Mouse (Mus musculus): ENCODE data around the gene Mllt3. TPM values are rescaled to one million over a fixed set of nuclear protein-coding genes. Genes with fewer than 3 reads are reported as not detected.

The Mllt3 gene
- polyA plus RNA-seq, 1 experiment from 2014 or later = 104 TPM

DNA sequence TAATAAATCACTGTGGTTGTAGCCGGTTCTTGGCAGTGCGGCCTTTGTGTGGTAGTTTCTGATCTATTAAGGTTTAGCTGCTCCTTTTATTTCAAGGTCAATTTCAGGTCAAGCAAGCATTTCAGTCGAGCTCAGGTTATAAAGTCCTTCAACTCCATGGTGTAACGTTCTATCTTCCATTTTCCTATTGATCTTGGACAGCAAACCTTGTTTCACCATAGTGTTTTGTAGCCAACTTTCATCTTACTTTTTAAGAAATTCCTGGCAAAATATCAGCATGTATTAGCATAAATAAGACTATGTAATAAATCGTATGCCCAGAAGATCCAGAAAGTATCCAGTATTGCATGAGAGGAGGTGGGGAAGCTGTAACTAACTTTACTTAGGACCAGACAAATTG, 240.7 kb downstream of the Mllt3 start:
- Histone ChIP-seq H3K27ac (replicated peaks; ENCODE audit: low read depth, low read length) (no peak overlapping the region), H3K4me1 (ENCODE audit: control insufficient read depth, insufficient read depth, low read length) (no peaks in the 10 kb centered on the region), H3K27me3 (ENCODE audit: control insufficient read depth, insufficient read depth, low read length) (no peaks in the 10 kb centered on the region), H3K9ac (replicated peaks; ENCODE audit: low read length) (no peak overlapping the region), H3K4me3 (replicated peaks; ENCODE audit: low read depth, low read length) (no peak overlapping the region), H3K9me3 (ENCODE audit: control insufficient read depth, low read length) (no peaks in the 10 kb centered on the region), H3K36me3 (ENCODE audit: control insufficient read depth, insufficient read depth, low read length) (peaks cover 32% of the 10 kb centered on the region), H3K4me2 (ENCODE audit: low read length) (no peak overlapping the region)
- WGBS = 53% methylated on average over 5 of the region's 5 CpGs
- no peak for DNase-seq
- no peak for ATAC-seq (ENCODE audit: low FRiP score, low TSS enrichment)

DNA sequence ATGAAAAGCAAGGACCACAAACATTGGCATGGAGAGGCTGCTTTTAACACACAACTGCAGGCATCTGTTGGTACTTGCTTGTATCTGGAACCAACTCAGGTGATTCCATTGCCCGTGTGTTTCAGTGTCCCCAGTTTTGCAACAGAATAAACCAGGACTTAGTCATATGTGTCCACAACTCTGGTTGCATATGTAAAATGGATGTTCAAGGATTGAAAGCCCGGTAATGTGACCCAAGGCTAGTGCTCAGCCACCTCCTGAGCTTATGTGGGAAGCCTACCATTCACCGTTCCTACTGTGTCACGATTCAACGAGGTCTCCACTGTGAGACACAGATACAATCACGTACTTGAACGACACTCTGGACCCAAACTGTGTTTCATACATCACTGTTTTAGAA, 243.7 kb downstream of the Mllt3 start:
- Histone ChIP-seq H3K4me3 (replicated peaks; ENCODE audit: low read depth, low read length) (no peak overlapping the region), H3K9ac (replicated peaks; ENCODE audit: low read length) (no peak overlapping the region), H3K27me3 (ENCODE audit: control insufficient read depth, insufficient read depth, low read length) (no peaks in the 10 kb centered on the region), H3K4me1 (ENCODE audit: control insufficient read depth, insufficient read depth, low read length) (peaks cover 7% of the 10 kb centered on the region; the same call in 1 of the 2 replicates), H3K36me3 (ENCODE audit: control insufficient read depth, insufficient read depth, low read length) (peaks cover 38% of the 10 kb centered on the region), H3K4me2 (ENCODE audit: low read length) (no peak overlapping the region), H3K9me3 (ENCODE audit: control insufficient read depth, low read length) (no peaks in the 10 kb centered on the region), H3K27ac (replicated peaks; ENCODE audit: low read depth, low read length) (no peak overlapping the region)
- ATAC-seq (ENCODE audit: low FRiP score, low TSS enrichment) (no peak), DNase-seq (no peak)
- WGBS = 89% methylated on average over 7 of the region's 7 CpGs

DNA sequence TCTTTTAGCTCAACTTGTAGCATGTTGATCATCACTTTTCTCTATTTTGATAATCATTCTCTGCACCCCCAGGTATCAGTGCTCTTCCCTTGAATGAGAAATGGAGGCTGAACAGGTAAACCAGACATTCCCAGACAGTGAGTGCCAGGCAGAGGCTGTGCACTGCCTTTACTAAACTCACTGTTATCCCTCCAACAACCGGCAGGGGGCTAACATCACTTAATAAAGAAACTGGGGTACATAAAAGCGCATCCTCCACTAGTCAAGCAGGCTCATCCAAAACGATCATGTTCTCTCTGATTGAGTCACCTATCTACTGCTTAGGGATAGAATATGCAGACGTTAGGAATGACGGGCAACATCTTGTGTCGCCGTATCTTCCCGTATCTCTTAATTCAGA, 244.5 kb downstream of the Mllt3 start:
- H3K36me3 ChIP-seq (ENCODE audit: control insufficient read depth, insufficient read depth, low read length) = peaks cover 38% of the 10 kb centered on the region
- no peaks in the 10 kb centered on the region for H3K27me3 ChIP-seq (ENCODE audit: control insufficient read depth, insufficient read depth, low read length)
- ATAC-seq (ENCODE audit: low FRiP score, low TSS enrichment) (no peak), DNase-seq (peak; percentile 74)
- H3K4me2 ChIP-seq (ENCODE audit: low read length) = no peak overlapping the region
- H3K9ac ChIP-seq (replicated peaks; ENCODE audit: low read length) = no peak overlapping the region
- peaks cover 7% of the 10 kb centered on the region; the same call in 1 of the 2 replicates for H3K4me1 ChIP-seq (ENCODE audit: control insufficient read depth, insufficient read depth, low read length)
- H3K9me3 ChIP-seq (ENCODE audit: control insufficient read depth, low read length) = no peaks in the 10 kb centered on the region
- 69% methylated on average over 8 of the region's 8 CpGs for WGBS
- no peak overlapping the region for H3K4me3 ChIP-seq (replicated peaks; ENCODE audit: low read depth, low read length)
- no peak overlapping the region for H3K27ac ChIP-seq (replicated peaks; ENCODE audit: low read depth, low read length)

DNA sequence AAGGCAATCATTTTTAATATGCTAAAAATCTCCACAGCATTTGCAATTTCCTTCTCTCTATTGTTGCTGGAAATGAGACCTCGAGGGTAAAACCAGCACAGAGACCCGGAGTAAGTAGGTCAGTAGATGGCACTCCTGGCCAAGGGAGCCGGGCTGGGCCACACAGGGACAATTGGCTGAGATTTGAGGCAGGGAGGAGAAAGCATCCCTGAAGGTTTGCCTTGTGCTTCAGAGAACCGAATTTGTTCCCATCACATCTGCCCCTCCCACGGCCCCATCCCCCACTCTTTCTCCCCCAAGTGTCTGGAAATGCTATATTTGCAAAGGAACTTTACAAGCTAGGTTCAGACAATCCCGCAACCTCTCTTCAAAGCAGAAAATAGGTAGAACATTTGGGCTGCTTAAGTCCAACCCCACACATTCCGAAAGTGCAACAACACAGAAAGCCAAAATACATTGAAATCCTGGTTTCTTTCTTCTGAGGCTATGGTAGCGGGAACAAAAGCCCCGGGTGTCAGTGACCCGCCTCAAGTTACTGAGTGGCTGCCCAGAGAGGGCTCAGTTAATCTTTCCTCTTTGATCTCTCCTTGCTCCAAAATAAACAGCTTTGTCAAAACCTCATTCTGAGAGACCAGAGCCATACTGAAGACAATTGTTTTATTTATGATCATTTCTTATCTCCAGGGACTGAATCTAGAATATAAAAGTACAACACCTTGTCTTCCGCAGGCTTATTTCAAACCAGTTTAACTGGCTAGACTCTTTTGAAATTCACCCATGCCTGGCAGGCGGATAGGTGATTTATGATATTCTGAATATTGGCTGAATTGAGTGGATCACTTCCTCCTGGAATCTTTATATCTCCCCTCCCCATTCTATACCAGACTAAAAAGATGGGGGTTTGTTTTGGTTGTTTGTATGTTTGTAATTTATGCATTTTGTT, 247.8 kb downstream of the Mllt3 start:
- Histone ChIP-seq H3K4me3 (replicated peaks; ENCODE audit: low read depth, low read length) (no peak overlapping the region), H3K4me1 (ENCODE audit: control insufficient read depth, insufficient read depth, low read length) (peaks cover 7% of the 10 kb centered on the region; the same call in 1 of the 2 replicates), H3K4me2 (ENCODE audit: low read length) (peak overlapping the region; percentile 24; the same call in 1 of the 2 replicates), H3K27ac (replicated peaks; ENCODE audit: low read depth, low read length) (peak overlapping the region; percentile 16; the same call in 1 of the 2 replicates), H3K9me3 (ENCODE audit: control insufficient read depth, low read length) (no peaks in the 10 kb centered on the region), H3K27me3 (ENCODE audit: control insufficient read depth, insufficient read depth, low read length) (no peaks in the 10 kb centered on the region), H3K9ac (replicated peaks; ENCODE audit: low read length) (no peak overlapping the region), H3K36me3 (ENCODE audit: control insufficient read depth, insufficient read depth, low read length) (peaks cover 30% of the 10 kb centered on the region)
- DNase-seq (peak; percentile 82), ATAC-seq (ENCODE audit: low FRiP score, low TSS enrichment) (peak; percentile 83; the same call in 1 of the 2 replicates)
- 7% methylated on average over 12 of the region's 12 CpGs for WGBS

DNA sequence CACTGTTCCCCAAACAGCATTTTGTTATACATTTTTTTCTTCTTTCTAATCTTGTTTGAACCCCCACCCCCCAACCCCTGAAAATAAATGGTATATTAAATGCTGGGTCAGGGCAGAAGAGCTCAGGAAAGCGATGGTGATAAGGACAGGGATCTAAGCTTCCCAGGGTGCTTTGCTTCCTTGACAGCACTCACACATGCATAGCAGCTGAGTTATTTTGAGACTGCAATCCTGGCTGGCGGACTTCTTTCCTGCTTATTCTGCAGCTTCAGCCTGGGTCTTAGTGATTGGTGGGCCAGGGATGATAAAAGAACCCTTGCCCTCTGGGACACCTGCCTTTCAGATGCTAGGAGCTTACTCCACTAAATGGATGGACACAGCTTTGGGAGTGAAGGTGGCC, 249.4 kb downstream of the Mllt3 start:
- Histone ChIP-seq H3K36me3 (ENCODE audit: control insufficient read depth, insufficient read depth, low read length) (peaks cover 21% of the 10 kb centered on the region), H3K9ac (replicated peaks; ENCODE audit: low read length) (no peak overlapping the region), H3K4me1 (ENCODE audit: control insufficient read depth, insufficient read depth, low read length) (peaks cover 7% of the 10 kb centered on the region; the same call in 1 of the 2 replicates), H3K27me3 (ENCODE audit: control insufficient read depth, insufficient read depth, low read length) (no peaks in the 10 kb centered on the region), H3K9me3 (ENCODE audit: control insufficient read depth, low read length) (no peaks in the 10 kb centered on the region), H3K4me2 (ENCODE audit: low read length) (no peak overlapping the region), H3K4me3 (replicated peaks; ENCODE audit: low read depth, low read length) (no peak overlapping the region), H3K27ac (replicated peaks; ENCODE audit: low read depth, low read length) (no peak overlapping the region)
- ATAC-seq (ENCODE audit: low FRiP score, low TSS enrichment) = no peak
- WGBS = 77% methylated on average over 2 of the region's 2 CpGs
- DNase-seq = no peak

DNA sequence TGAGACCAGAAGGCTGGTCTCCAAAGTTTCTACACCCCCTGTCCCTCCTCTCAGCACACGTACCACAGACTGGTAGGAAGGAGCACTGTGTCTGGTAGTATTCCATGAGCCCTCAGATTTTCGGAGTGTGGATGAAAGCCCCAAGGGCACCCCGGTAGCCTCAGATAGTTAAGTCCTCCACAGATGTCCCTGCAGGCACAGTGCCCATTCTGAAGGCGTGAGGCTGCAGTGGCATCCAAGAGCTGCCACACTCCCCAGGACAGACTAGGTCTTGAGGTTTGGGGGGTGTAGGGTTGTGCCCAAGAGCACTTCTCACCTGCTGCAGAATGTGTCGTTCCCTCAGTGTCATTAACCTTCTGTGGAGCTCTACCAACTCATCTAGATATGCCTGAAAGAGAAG, 251.2 kb downstream of the Mllt3 start:
- H3K4me1 ChIP-seq (ENCODE audit: control insufficient read depth, insufficient read depth, low read length) = peaks cover 7% of the 10 kb centered on the region; the same call in 1 of the 2 replicates
- WGBS = 90% methylated on average over 5 of the region's 5 CpGs
- DNase-seq (no peak), ATAC-seq (ENCODE audit: low FRiP score, low TSS enrichment) (no peak)
- no peaks in the 10 kb centered on the region for H3K27me3 ChIP-seq (ENCODE audit: control insufficient read depth, insufficient read depth, low read length)
- H3K9ac ChIP-seq (replicated peaks; ENCODE audit: low read length) = no peak overlapping the region
- peaks cover 11% of the 10 kb centered on the region for H3K36me3 ChIP-seq (ENCODE audit: control insufficient read depth, insufficient read depth, low read length)
- no peak overlapping the region for H3K4me3 ChIP-seq (replicated peaks; ENCODE audit: low read depth, low read length)
- H3K27ac ChIP-seq (replicated peaks; ENCODE audit: low read depth, low read length) = no peak overlapping the region
- no peak overlapping the region for H3K4me2 ChIP-seq (ENCODE audit: low read length)
- no peaks in the 10 kb centered on the region for H3K9me3 ChIP-seq (ENCODE audit: control insufficient read depth, low read length)

DNA sequence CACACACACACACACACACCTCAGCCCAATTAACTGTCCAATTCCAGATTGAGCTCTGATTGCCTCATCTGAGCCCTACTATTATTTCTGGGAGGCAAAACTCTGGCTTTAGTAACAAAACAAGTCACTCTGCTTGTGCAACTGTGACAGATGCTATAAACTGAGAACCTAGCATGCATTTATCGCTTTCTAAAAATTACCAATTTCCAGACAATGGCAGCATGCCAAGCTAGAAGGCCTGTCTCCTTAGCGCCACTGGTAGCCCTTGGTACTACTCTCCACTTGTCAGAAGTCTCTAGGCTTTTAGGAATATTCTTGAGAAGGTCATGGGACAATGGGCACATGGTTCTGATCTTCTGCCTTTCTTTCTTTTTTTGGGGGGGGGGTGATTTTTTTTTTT, 257.4 kb downstream of the Mllt3 start:
- no peak for ATAC-seq (ENCODE audit: low FRiP score, low TSS enrichment)
- peak; percentile 23 for DNase-seq

DNA sequence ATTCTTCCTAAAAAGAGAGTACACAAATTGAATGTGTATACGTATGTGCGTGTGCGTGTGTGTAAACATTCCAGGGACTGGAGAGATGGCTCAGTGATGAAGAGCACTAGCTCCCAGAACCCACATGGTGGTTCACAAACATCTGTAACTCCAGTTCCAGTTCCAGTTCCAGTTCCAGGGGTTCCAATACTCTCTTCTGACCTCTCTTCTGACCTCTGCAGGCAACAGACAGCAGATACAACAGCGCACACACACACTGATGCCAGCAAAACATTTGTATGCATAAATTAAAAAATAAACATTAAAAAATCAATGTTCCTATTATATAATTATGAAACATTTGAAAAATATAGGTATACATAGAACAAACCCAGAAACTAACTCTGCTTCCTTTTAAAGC, 258.6 kb downstream of the Mllt3 start:
- no peak overlapping the region for H3K4me2 ChIP-seq (ENCODE audit: low read length)
- no peak overlapping the region for H3K4me3 ChIP-seq (replicated peaks; ENCODE audit: low read depth, low read length)
- no peaks in the 10 kb centered on the region for H3K9me3 ChIP-seq (ENCODE audit: control insufficient read depth, low read length)
- no peaks in the 10 kb centered on the region for H3K27me3 ChIP-seq (ENCODE audit: control insufficient read depth, insufficient read depth, low read length)
- no peak overlapping the region for H3K9ac ChIP-seq (replicated peaks; ENCODE audit: low read length)
- H3K27ac ChIP-seq (replicated peaks; ENCODE audit: low read depth, low read length) = no peak overlapping the region
- WGBS = 94% methylated on average over 4 of the region's 4 CpGs
- ATAC-seq (ENCODE audit: low FRiP score, low TSS enrichment) (no peak), DNase-seq (no peak)
- peaks cover 21% of the 10 kb centered on the region for H3K36me3 ChIP-seq (ENCODE audit: control insufficient read depth, insufficient read depth, low read length)
- H3K4me1 ChIP-seq (ENCODE audit: control insufficient read depth, insufficient read depth, low read length) = no peaks in the 10 kb centered on the region

More for the DNA sequence above, 257.4 kb downstream of the Mllt3 start:
- Histone ChIP-seq H3K36me3 (ENCODE audit: control insufficient read depth, insufficient read depth, low read length) (peaks cover 21% of the 10 kb centered on the region), H3K27me3 (ENCODE audit: control insufficient read depth, insufficient read depth, low read length) (no peaks in the 10 kb centered on the region), H3K4me2 (ENCODE audit: low read length) (no peak overlapping the region), H3K4me1 (ENCODE audit: control insufficient read depth, insufficient read depth, low read length) (no peaks in the 10 kb centered on the region), H3K9me3 (ENCODE audit: control insufficient read depth, low read length) (no peaks in the 10 kb centered on the region), H3K4me3 (replicated peaks; ENCODE audit: low read depth, low read length) (no peak overlapping the region), H3K27ac (replicated peaks; ENCODE audit: low read depth, low read length) (no peak overlapping the region), H3K9ac (replicated peaks; ENCODE audit: low read length) (no peak overlapping the region)
- 91% methylated on average over 2 of the region's 2 CpGs for WGBS
